Mouse (Mus musculus) retina, adult 2 months (tissue): ENCODE measurements around the gene Mrm2.

Experiments used
- DNase-seq: peaks from one replicate; pipeline ENCODE4 v3.0.0-alpha.2; 2012; ENCODE audit warnings: low read depth, low spot score

The Mrm2 gene

DNA sequence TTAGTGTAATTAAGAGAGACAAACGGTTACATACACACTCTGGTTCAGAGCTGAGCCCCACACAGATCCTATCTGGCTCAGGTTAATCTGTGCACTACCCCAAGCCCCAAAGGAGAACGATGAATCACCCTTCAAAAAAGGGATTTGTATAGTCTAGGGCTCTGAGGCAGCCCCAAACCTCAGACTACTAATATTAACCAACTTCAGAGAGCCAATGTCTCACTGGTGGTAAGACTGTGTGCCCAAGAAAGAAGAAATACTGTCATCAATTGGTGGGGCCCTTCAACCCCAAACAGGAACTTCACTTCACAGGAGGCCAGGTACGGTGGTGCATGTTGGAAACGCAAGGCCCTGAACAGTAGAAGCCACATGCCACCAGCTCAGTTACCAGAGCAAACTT, 13.5 kb upstream of the Mrm2 start:
- DNase-seq = no peak

DNA sequence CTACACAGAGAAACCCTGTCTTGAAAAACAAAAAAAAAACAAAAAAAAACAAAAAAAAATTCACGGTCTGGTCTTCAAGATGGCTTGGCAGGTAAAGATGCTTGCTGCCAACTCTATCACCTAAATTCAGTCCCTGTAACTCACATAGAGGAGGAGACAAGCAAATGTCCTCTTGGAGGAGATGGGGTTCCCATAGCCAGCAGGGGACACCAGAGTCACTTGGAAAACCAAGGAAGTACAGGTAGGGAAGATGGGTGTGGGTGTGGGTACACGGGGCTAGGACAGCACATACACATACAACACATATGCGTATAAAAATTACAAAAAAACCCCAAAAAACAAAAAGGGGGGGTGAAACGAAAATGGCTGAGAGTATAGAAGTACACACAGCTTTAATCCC, 11.2 kb upstream of the Mrm2 start:
- DNase-seq = no peak

GRCm38 (mm10) chr5:140339836-140340235, 8.1 kb upstream of the Mrm2 start:
- no peak for DNase-seq

- DNase-seq = no peak
These were observed 7.1 kb upstream of the Mrm2 start for GRCm38 (mm10) chr5:140338779-140339178.

GRCm38 (mm10) chr5:140336680-140337079, 5.0 kb upstream of the Mrm2 start:
- DNase-seq = no peak

DNA sequence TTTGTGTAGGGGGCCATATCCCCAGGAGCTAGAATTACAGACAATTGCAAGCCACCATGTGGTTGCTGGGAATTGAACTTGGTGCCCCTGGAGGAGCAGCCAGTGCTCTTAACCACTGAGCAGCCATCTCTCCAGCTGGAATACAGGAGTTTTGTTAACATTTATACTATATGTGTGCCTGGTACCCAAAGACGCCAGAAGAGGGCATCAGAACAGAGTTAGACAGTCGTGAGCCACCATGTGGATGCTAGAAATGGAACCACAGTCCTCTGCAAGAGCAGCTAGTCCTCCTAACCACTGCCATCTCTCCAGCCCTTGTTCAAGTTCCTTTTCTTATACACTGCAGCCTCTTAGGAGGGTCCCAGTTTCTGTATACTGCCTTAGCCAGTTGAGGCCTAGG, 1.9 kb upstream of the Mrm2 start:
- DNase-seq = no peak

DNA sequence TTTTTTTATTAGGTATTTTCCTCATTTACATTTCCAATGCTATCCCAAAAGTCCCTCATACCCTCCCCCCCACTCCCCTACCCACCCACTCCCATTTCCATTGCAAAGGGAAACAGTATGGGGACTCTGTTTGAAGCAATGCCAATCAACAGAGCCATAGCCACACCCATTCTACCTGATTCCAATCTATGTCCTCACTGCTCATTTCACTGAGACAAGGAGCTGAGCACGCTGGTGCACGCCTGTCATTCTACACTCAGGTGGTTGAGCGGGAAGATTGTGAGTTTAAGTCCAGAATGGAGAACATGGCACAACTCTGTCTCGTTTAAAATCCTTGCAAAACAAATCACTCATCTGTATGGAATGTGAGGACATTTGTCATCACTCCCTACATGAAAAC, 821 bp upstream of the Mrm2 start:
- no peak for DNase-seq

GRCm38 (mm10) chr5:140324058-140324457, 7.6 kb downstream of the Mrm2 start:
- no peak for DNase-seq

DNA sequence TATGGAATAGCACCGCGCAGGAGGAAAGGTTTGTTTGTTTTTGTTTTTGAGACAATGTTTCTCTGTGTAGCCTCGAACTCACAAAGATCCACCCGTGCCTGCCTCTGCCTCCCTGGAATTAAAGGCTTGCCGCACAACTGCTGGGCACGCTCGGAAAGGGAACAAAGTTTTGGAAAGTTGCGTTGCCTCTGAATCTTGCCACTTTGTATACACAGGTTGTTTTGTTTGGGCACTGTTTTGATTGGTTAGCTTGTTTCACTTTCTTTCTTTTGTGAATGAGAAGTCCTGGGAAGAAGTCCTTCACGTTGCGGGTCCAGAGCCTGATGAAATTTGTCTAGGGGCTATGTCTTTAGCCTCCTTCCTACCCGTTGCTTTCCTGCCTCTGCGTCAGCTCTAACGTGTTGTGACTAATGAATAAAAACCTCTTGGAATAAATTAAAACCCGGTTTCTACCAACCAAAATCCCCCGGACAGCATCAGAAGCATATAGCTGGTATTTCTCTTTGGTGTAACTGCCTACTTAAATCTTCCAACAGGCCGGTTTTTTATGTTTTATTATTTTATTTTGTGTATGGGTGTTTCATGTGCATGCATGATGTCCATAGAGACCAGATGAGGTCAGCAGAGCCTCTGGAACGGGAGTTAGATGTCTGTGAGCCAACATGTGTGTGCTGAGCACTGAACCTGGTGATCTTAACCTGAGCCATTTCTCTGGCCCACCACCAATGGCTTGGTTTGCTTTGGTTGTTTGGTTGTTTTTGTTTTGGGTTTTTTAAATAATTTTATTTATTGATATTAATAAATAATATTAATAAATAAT, 9.7 kb downstream of the Mrm2 start:
- no peak for DNase-seq

DNA sequence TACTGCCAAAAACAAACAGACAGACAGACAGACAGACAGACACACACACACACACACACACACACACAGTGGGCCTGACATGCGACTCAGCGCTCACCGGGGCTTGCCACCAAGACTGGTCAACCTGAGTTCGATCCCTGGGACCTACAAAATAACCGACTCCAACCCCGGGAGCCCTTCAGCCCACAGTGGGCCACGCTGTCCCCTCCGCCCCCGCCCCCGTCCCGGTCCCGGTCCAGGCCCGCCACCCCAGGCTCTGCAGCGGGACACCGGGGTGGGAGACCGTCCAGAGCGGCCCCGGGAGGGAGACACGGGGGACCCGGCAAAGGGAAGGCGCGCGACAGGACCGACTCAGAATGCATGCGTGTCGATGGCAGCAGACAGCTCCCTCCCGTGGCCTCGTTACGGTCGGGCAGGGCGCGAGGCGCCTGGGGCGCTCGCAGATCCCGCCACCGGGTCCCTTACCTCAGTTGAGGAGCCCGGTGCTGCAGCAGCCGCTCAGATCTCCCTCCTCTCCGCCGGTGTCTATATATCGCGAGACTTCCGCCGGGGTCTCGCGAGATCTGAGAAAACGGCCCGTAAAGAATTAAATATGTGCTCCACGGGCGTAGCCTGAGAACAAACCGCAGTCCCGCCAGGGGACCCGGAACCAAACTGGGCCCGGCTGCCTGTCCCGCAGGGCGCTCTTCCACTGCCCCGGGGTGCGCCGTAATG, 10.5 kb downstream of the Mrm2 start, which contains the start of the genes Mad1l1 and Nudt1:
Mad1l1 (minus strand) TSS at position 511 of the 714 bp plus-strand sequence.
Nudt1 (plus strand) TSS at position 615 of the 714 bp plus-strand sequence.
- peak; percentile 85 for DNase-seq

GRCm38 (mm10) chr5:140316716-140317115, 15.0 kb downstream of the Mrm2 start:
- no peak for DNase-seq

GRCm38 (mm10) chr5:140307602-140308001, 24.1 kb downstream of the Mrm2 start:
- no peak for DNase-seq

GRCm38 (mm10) chr5:140306016-140306415, 25.7 kb downstream of the Mrm2 start:
- DNase-seq = no peak

DNA sequence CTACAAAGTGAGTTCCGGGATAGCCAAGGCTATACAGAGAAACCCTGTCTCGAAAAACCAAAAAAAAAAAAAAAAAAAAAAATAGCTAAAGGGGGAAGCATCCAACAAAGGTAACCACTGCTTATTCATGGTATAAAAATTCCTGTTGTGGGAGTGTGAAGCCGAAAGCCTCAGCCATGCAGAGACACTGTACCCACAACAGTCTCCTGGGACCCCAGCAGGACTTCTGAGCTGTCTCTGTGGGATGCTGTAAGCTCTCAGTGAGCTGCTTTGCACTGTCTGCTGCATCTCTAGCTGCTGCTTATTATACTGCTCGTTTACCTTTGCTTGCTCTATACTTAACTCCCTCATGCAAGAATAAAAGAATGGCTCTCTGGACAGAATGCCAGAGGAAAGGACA, 33.4 kb downstream of the Mrm2 start:
- no peak for DNase-seq

DNA sequence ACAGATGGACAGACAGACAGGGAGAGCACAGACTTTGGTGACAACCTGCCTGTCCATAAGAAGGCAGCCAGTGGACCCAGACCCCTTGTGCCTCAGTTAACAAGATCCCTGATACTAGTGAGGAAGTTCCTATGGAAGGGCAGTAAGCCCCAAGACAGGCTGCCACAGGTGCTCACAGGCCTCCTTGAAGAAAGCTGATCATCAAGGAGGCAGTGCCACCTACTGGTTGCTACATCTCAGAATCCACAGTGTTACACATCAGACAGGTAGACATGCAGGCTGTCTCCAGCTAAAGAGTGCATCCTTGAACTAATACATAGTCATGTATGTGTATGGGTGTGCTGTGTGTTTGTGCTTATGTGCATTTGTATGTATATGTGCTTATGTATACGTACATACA, 39.5 kb downstream of the Mrm2 start:
- peak; percentile 68 for DNase-seq

DNA sequence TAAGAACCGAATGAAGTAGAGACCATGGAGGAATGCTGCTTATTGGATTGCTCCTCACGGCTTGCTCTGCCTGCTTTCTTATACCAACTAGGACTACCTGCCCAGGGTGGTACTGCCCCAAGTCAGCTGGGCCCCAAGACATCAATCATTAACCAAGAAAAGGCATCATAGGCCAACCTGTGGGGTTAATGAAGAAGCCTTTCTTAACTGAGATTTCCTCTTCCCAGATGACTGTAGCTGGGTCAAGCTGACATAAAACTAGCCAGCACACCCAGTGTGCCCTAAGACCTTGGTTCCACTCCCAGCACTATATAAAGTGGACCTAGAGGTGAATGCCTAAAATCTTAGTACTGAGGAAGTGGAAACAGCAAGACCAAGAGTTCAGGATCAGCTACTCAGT, 42.5 kb downstream of the Mrm2 start:
- DNase-seq = no peak

DNA sequence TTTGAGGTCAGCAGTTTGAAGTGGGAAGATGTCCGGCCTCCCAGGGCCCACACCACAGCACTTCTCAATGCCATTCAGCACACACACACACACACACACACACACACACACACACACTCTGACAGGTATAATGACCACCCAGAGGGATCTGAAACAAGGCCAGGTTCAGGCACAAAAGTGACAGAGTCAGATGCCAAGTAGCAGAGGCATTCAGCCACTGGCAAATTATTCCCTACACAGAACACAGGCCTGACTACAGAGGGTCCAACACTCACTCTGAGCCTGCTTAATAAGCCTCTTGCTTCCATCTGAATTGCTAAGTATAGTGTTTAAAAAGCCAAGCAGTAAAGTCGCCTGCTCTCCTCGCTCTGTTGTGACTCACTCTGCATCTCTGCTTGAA, 43.4 kb downstream of the Mrm2 start:
- DNase-seq = no peak

GRCm38 (mm10) chr5:140284761-140285160, 46.9 kb downstream of the Mrm2 start:
- no peak for DNase-seq

GRCm38 (mm10) chr5:140284011-140284410, 47.7 kb downstream of the Mrm2 start:
- no peak for DNase-seq

- no peak for DNase-seq
These were observed 48.8 kb downstream of the Mrm2 start for GRCm38 (mm10) chr5:140282900-140283299.

GRCm38 (mm10) chr5:140282376-140282775, 49.3 kb downstream of the Mrm2 start:
- no peak for DNase-seq

DNA sequence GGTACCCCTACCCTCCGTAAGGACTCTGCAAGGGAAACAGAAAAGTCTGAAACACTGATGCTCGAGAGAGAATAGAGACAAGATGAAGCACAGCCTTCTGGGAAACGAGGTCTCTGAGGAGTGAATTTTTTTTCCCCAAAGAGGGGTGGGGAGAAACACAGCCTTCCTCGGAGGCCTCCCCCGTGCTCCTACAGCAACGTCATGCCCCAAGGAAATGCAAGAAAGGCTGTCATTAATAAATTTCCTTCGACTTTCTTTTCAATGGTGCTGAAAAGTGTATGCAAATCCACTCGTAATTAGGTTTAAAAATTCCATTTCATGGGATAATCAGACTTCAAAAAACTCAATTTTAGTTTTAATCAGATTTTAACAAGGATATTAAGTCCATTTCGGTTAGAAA, 51.5 kb downstream of the Mrm2 start:
- DNase-seq = no peak
